Mouse (Mus musculus): ENCODE measurements at regions not wholly inside any gene's neighbourhood (a gene's known extent, or its start where the extent isn't known, plus 50 kb on each side); places are given as distances from the start of the nearest gene placed in this dataset.

DNA sequence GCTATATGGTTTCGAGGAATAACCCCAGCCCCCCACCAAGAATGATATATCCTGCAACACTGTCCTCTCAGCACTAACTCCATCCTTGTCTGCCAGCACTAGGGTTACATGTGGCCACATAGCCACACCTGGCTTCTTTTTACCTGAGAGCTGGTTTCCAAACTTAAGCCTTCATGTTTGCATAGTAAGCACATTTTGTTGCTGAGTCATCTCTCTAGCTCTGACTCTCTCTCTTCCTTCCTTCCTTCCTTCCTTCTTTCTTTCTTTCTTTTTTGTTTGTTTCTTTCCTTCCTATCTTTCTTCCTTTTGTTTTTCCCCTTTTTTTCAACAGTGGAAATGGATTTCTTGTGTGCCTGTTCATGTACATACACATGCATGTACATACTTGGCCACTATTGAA, 157.6 kb upstream of the Sash1 start:
- TF ChIP-seq GATA1 (IDR thresholded peaks at IDR 0.05; ENCODE audit: borderline replicate concordance, low read length) (no peak), FLI1 (IDR thresholded peaks at IDR 0.05; ENCODE audit: low read length) (no peak)

Measured in megakaryocyte, embryonic 14.5 days (primary cell).